In the genomic region with DNA sequence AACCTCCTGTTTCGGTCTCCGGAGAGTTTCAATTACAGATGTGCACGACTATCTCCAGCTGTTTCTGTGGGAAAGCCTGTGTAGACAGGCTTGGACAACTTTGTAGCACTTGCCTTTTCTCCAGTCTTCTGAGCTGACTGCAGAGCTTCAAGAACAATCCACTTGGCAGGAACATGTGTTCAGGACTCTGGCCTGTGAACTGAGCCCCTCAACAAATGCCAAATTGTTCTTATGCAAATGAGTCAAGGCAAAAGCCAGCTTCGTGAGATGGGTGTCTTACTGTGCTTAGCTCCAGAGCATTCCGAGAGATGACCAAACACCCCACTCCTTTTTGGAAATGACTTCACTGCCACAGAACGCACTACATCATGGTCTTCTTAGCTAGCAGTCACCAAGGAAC, we compare ENCODE assay signal across 24 mouse cellular contexts. TPM values are rescaled to one million over a fixed set of nuclear protein-coding genes. Genes with fewer than 3 reads are reported as not detected.
DNase-seq lines count a peak whose midpoint lies in the region; ATAC-seq and TF ChIP-seq lines count a peak whose summit lies in the region.
"Had no signal": no experiment of that assay in that cellular context is flagged by ENCODE, and none has a peak within 500 bp of the region (broad histone marks: within the 10 kb centered on the region; RNA-seq: fewer than 3 reads in every experiment).

No protein-coding gene starts in this region.

- intact Hi-C loops in gastrocnemius, adult 2 months (cut with DNase I), result no loop called here
- intact Hi-C loops in gastrocnemius, postnatal 36 days (cut with DNase I), result no loop called here

- no peak overlapping the region for H3K9ac ChIP-seq in heart, postnatal 0 days (replicated peaks; ENCODE audit: low read depth, low read length)
- no peak overlapping the region for H3K9ac ChIP-seq in stomach, embryonic 15.5 days
- H3K9ac ChIP-seq: forebrain, embryonic 13.5 days; lung, embryonic 14.5 days; neural tube, embryonic 13.5 days had no signal

- no peak overlapping the region for H3K4me2 ChIP-seq in heart, postnatal 0 days (ENCODE audit: low read depth, low read length)
- H3K4me2 ChIP-seq in stomach, embryonic 15.5 days, result no peak overlapping the region
- H3K4me2 ChIP-seq: forebrain, embryonic 13.5 days; lung, embryonic 14.5 days; neural tube, embryonic 13.5 days had no signal

- H3K27ac ChIP-seq in gastrocnemius, adult 2 months, result 0 out of 2 replicates have a peak overlapping the region, but pooled peaks have one; percentile 8
- no peak overlapping the region for H3K27ac ChIP-seq in heart, postnatal 0 days (ENCODE audit: low read depth)
- no peak overlapping the region for H3K27ac ChIP-seq in heart, embryonic 10.5 days
- H3K27ac ChIP-seq in stomach, embryonic 15.5 days, result 0 out of 2 replicates have a peak overlapping the region, but pooled peaks have one; percentile 13
- H3K27ac ChIP-seq: forebrain, embryonic 13.5 days; left cerebral cortex, adult 2 months; neural tube, embryonic 13.5 days had no signal

- WGBS in heart, postnatal 0 days, result 73% methylated on average over 6 of the region's 6 CpGs
- 94% methylated on average over 6 of the region's 6 CpGs for WGBS in heart, embryonic 10.5 days
- WGBS in stomach, embryonic 15.5 days, result 80% methylated on average over 6 of the region's 6 CpGs

- no peaks in the 10 kb centered on the region for H3K27me3 ChIP-seq in heart, postnatal 0 days (ENCODE audit: control insufficient read depth, insufficient read depth, low read length)
- H3K27me3 ChIP-seq in heart, embryonic 10.5 days (ENCODE audit: insufficient read depth, poor library complexity, severe bottlenecking), result no peaks in the 10 kb centered on the region
- no peaks in the 10 kb centered on the region for H3K27me3 ChIP-seq in stomach, embryonic 15.5 days (replicated peaks)
- H3K27me3 ChIP-seq: CH12.LX; forebrain, embryonic 13.5 days; megakaryocyte, embryonic 14.5 days; neural tube, embryonic 13.5 days had no signal

- no peak for TF ChIP-seq CTCF in gastrocnemius, adult 2 months (IDR thresholded peaks at IDR 0.05)
- no peak for TF ChIP-seq CTCF in heart, postnatal 0 days (IDR thresholded peaks at IDR 0.05; ENCODE audit: low read depth)

- TF ChIP-seq EP300 in heart, postnatal 0 days (IDR thresholded peaks at IDR 0.05; ENCODE audit: low read depth), result no peak

- no peaks in the 10 kb centered on the region for H3K9me3 ChIP-seq in heart, postnatal 0 days (replicated peaks; ENCODE audit: control insufficient read depth, low read length)
- no peaks in the 10 kb centered on the region for H3K9me3 ChIP-seq in heart, embryonic 10.5 days
- no peaks in the 10 kb centered on the region for H3K9me3 ChIP-seq in stomach, embryonic 15.5 days
- H3K9me3 ChIP-seq: forebrain, embryonic 13.5 days; megakaryocyte, embryonic 14.5 days; neural tube, embryonic 13.5 days had no signal

- H3K36me3 ChIP-seq in heart, postnatal 0 days (replicated peaks; ENCODE audit: control insufficient read depth, insufficient read depth, low read length), result peaks cover 80% of the 10 kb centered on the region
- H3K36me3 ChIP-seq in heart, embryonic 10.5 days, result peaks cover 90% of the 10 kb centered on the region
- H3K36me3 ChIP-seq in stomach, embryonic 15.5 days, result peaks cover 40% of the 10 kb centered on the region

- no peak overlapping the region for H3K4me3 ChIP-seq in gastrocnemius, adult 2 months
- H3K4me3 ChIP-seq in heart, postnatal 0 days (ENCODE audit: low read depth, low read length), result no peak overlapping the region
- no peak overlapping the region for H3K4me3 ChIP-seq in heart, embryonic 10.5 days
- no peak overlapping the region for H3K4me3 ChIP-seq in stomach, embryonic 15.5 days (replicated peaks)
- H3K4me3 ChIP-seq: forebrain, embryonic 13.5 days; left cerebral cortex, adult 2 months; megakaryocyte, embryonic 14.5 days; neural tube, embryonic 13.5 days had no signal

- peaks cover 1% of the 10 kb centered on the region; the same call in 1 of the 2 replicates for H3K4me1 ChIP-seq in heart, postnatal 0 days (ENCODE audit: control insufficient read depth, insufficient read depth)
- H3K4me1 ChIP-seq in heart, embryonic 10.5 days, result peaks cover 18% of the 10 kb centered on the region
- 0 out of 2 replicates have a peak, but pooled peaks cover 6% of the 10 kb centered on the region for H3K4me1 ChIP-seq in stomach, embryonic 15.5 days
- H3K4me1 ChIP-seq: forebrain, embryonic 13.5 days; megakaryocyte, embryonic 14.5 days; neural tube, embryonic 13.5 days had no signal

- peak; percentile 35; the same call in 1 of the 2 replicates for ATAC-seq in heart, postnatal 0 days (ENCODE audit: insufficient read depth, low read depth)
- no peak for ATAC-seq in stomach, embryonic 15.5 days (ENCODE audit: insufficient read depth, low FRiP score, low read depth)
- ATAC-seq: forebrain, embryonic 13.5 days; inflammation-experienced regulatory T-cells, adult 6 months had no signal

- no peak for DNase-seq in gastrocnemius, adult 2 months
- DNase-seq in gastrocnemius, postnatal 36 days, result no peak
- DNase-seq in heart, postnatal 0 days (ENCODE audit: low spot score), result no peak
- DNase-seq in heart, embryonic 10.5 days (ENCODE audit: low spot score), result no peak
- peak; percentile 53 for DNase-seq in lung, postnatal 10 days
- no peak for DNase-seq in lung, postnatal 25 days (ENCODE audit: low spot score)
- no peak for DNase-seq in urinary bladder, postnatal 25 days (ENCODE audit: low spot score)
- DNase-seq: cerebellum, adult 2 months; cerebellum, postnatal 36 days; kidney, adult 9 months; kidney, postnatal 4 days; layer of hippocampus, adult 9-11 months; left cerebral cortex, postnatal 4 days; liver; lung, embryonic 14.5 days; midbrain, embryonic 14.5 days; spleen, adult 18-20 months had no signal

RNA-seq across cellular contexts. Expression of gene Brd7, which starts 33.3 kb away (rescaled TPM):
- 10 to 100 TPM; 74.5 to 85.4 TPM for total RNA-seq in gastrocnemius, adult 2 months (2021)
- 10 to 100 TPM; 61.0 to 65.3 TPM for total RNA-seq in gastrocnemius, postnatal 36 days (2021)
- 23.8 and 27.0 TPM in 2 replicates for total RNA-seq in heart, postnatal 0 days (2014; rRNA removed; ENCODE audit: low replicate concordance)
- 70.2 and 75.4 TPM in 2 replicates for polyA plus RNA-seq in heart, postnatal 0 days (2015; fragmentation: Nextera tagmentation; extraction: Ambion mirVana)
- polyA plus RNA-seq in heart, embryonic 10.5 days (2016; fragmentation: Nextera tagmentation; extraction: Ambion mirVana), result 56.8 and 65.1 TPM in 2 replicates
- polyA plus RNA-seq in stomach, embryonic 15.5 days (2015; fragmentation: Nextera tagmentation; extraction: Ambion mirVana), result 60.0 and 61.3 TPM in 2 replicates

RNA-seq across cellular contexts. Expression of gene Adcy7, which starts 56.5 kb away (rescaled TPM):
- total RNA-seq in gastrocnemius, adult 2 months (2021), result 1 to 10 TPM; 3.4 to 6.6 TPM
- total RNA-seq in gastrocnemius, postnatal 36 days (2021), result 1 to 10 TPM; 4.9 to 5.2 TPM
- total RNA-seq in heart, postnatal 0 days (2014; rRNA removed; ENCODE audit: low replicate concordance), result 3.5 and 7.3 TPM in 2 replicates
- polyA plus RNA-seq in heart, postnatal 0 days (2015; fragmentation: Nextera tagmentation; extraction: Ambion mirVana), result 1.2 and 1.9 TPM in 2 replicates
- polyA plus RNA-seq in heart, embryonic 10.5 days (2016; fragmentation: Nextera tagmentation; extraction: Ambion mirVana), result 3.4 and 4.0 TPM in 2 replicates
- 6.3 and 7.4 TPM in 2 replicates for polyA plus RNA-seq in stomach, embryonic 15.5 days (2015; fragmentation: Nextera tagmentation; extraction: Ambion mirVana)

Comparison
In these comparisons a context has a peak if more than half of its experiments do, and no peak if none do; other contexts are left out.
1. H3K27ac ChIP-seq: peak in gastrocnemius, adult 2 months (single experiment) and stomach, embryonic 15.5 days (single experiment); none in heart, postnatal 0 days (single experiment) and heart, embryonic 10.5 days (single experiment).